Mouse (Mus musculus) bone marrow, adult 2 months (tissue): ENCODE results near the gene 1190002N15Rik.

ENCODE experiments used
- CTCF ChIP-seq: fragments of 200-500 bp; IDR thresholded peaks from 2 replicates; pipeline ENCODE4 v1.5.1; 2011; ENCODE audit warnings: low read length, control low read depth; ENCODE audit not compliant: control insufficient read depth, insufficient read depth
- POLR2A ChIP-seq: fragments of 200-500 bp; IDR thresholded peaks from 2 replicates; pipeline ENCODE4 v1.6.1; 2011; ENCODE audit warnings: low read depth, mild to moderate bottlenecking, control low read depth, low read length, borderline replicate concordance; ENCODE audit not compliant: control insufficient read depth

- TF ChIP-seq CTCF (no peak), POLR2A (no peak)
These were observed 1.5 kb upstream of the 1190002N15Rik start for GRCm38 (mm10) chr9:94539346-94539865.
